Mouse (Mus musculus) brain, adult 2 months (tissue): ENCODE data around the gene Lbp.

Experiments
- DNase-seq: peaks from one replicate; pipeline ENCODE4 v3.0.0; 2011; ENCODE audit warnings: low read depth, low spot score

Lbp gene

GRCm38 (mm10) chr2:158308276-158308675, 2.0 kb downstream of the Lbp start:
- DNase-seq, result peak; percentile 73

GRCm38 (mm10) chr2:158313089-158313488, 6.8 kb downstream of the Lbp start:
- no peak for DNase-seq

- DNase-seq, result no peak
These were observed 10.1 kb downstream of the Lbp start for GRCm38 (mm10) chr2:158316371-158316770.

GRCm38 (mm10) chr2:158317026-158317425, 10.7 kb downstream of the Lbp start:
- peak; percentile 88 for DNase-seq

GRCm38 (mm10) chr2:158321596-158321995, 15.3 kb downstream of the Lbp start:
- no peak for DNase-seq

GRCm38 (mm10) chr2:158322845-158323244, 16.6 kb downstream of the Lbp start:
- DNase-seq, result no peak

GRCm38 (mm10) chr2:158324531-158325190, 18.4 kb downstream of the Lbp start:
- DNase-seq, result peak; percentile 54

- DNase-seq, result no peak
These were observed 19.3 kb downstream of the Lbp start for GRCm38 (mm10) chr2:158325609-158326008.

- DNase-seq, result no peak
These were observed 28.1 kb downstream of the Lbp start for GRCm38 (mm10) chr2:158334356-158334755.

- DNase-seq, result no peak
These were observed 31.4 kb downstream of the Lbp start for GRCm38 (mm10) chr2:158337698-158338097.

GRCm38 (mm10) chr2:158339948-158340564, 33.8 kb downstream of the Lbp start:
- peak; percentile 62 for DNase-seq

GRCm38 (mm10) chr2:158341324-158341723, 35.0 kb downstream of the Lbp start:
- no peak for DNase-seq

- peak; percentile 28 for DNase-seq
These were observed 37.2 kb downstream of the Lbp start for GRCm38 (mm10) chr2:158343495-158343894.

GRCm38 (mm10) chr2:158346467-158346866, 40.2 kb downstream of the Lbp start:
- no peak for DNase-seq

- DNase-seq, result peak; percentile 72
These were observed 41.6 kb downstream of the Lbp start for GRCm38 (mm10) chr2:158347868-158348267.

GRCm38 (mm10) chr2:158352801-158353520, 46.7 kb downstream of the Lbp start:
- DNase-seq, result no peak

GRCm38 (mm10) chr2:158354348-158355114, 48.2 kb downstream of the Lbp start:
- no peak for DNase-seq

- no peak for DNase-seq
These were observed 48.9 kb downstream of the Lbp start for GRCm38 (mm10) chr2:158355238-158355637.

- DNase-seq, result no peak
These were observed 49.8 kb downstream of the Lbp start for GRCm38 (mm10) chr2:158356121-158356520.

GRCm38 (mm10) chr2:158359757-158360620, 53.7 kb downstream of the Lbp start:
- no peak for DNase-seq
